Mouse (Mus musculus) kidney, postnatal 0 days (tissue): ENCODE results near the gene Map7. TPM values are rescaled to one million over a fixed set of nuclear protein-coding genes. Genes with fewer than 3 reads are reported as not detected.

Experiments used
- ATAC-seq: fragments of 200-750 bp; cut with Nextera tagmentation; replicated peaks from 2 replicates; pipeline ENCODE4 v1.8.0; 2017; ENCODE audit warnings: low read depth, moderate number of reproducible peaks, moderate TSS enrichment, moderate library complexity; ENCODE audit not compliant: low FRiP score
- DNase-seq: peaks from one replicate; pipeline ENCODE4 v3.0.0-alpha.2; 2016; ENCODE audit warnings: low spot score
- H3K27ac ChIP-seq: fragments of 300-500 bp; sonication (generic); 2 replicates; pipeline ENCODE4 v1.5.1; 2014; ENCODE audit warnings: mild to moderate bottlenecking
- H3K27me3 ChIP-seq: fragments of 300-500 bp; sonication (generic); 2 replicates; pipeline ENCODE4 v1.6.1; 2014; ENCODE audit warnings: low read length, mixed read lengths; ENCODE audit not compliant: insufficient read depth
- H3K36me3 ChIP-seq: fragments of 300-500 bp; sonication (generic); 2 replicates; pipeline ENCODE4 v1.6.1; 2014; ENCODE audit warnings: low read length, mixed read lengths; ENCODE audit not compliant: insufficient read depth
- H3K4me1 ChIP-seq: fragments of 300-500 bp; sonication (generic); replicated peaks from 2 replicates; pipeline ENCODE4 v1.6.1; 2014; ENCODE audit warnings: antibody characterized with exemption, low read length, mixed read lengths; ENCODE audit not compliant: insufficient read depth
- H3K4me2 ChIP-seq: fragments of 300-500 bp; sonication (generic); 2 replicates; pipeline ENCODE4 v1.6.1; 2014; ENCODE audit warnings: mild to moderate bottlenecking, low read length, moderate library complexity, mixed read lengths
- H3K4me3 ChIP-seq: fragments of 300-500 bp; sonication (generic); replicated peaks from 2 replicates; pipeline ENCODE4 v1.5.1; 2014; ENCODE audit warnings: low read depth, low read length
- H3K9ac ChIP-seq: fragments of 300-500 bp; sonication (generic); 2 replicates; pipeline ENCODE4 v1.6.1; 2014; ENCODE audit warnings: low read depth, low read length
- H3K9me3 ChIP-seq: fragments of 300-500 bp; sonication (generic); replicated peaks from 2 replicates; pipeline ENCODE4 v1.6.1; 2016; ENCODE audit warnings: low read length, inconsistent platforms, mixed read lengths
- CTCF ChIP-seq: IDR thresholded peaks from 2 replicates; pipeline ENCODE4 v1.5.1; 2016; ENCODE audit warnings: antibody characterized with exemption, low read depth, mild to moderate bottlenecking, moderate library complexity
- WGBS: fragments of 180-500 bp; shearing (Covaris S2); extraction: QIAGEN DNeasy Blood & Tissue Kit; methylation state at CpG from one replicate; pipeline ENCODE4 v1.1.7; 2014; 5-methylcytosine and 5-hydroxymethylcytosine counted together
- polyA plus RNA-seq: library from polyadenylated mRNA; unstranded; fragments of >200 nt; fragmentation: Nextera tagmentation; extraction: Ambion mirVana; gene quantifications from 2 replicates; pipeline ENCODE4 v1.2.1, GENCODE M21; 2015

Gene Map7
- polyA plus RNA-seq, 1 experiment from 2014 or later: 31.2 TPM

GRCm38 (mm10) chr10:20132933-20133652, 15.2 kb upstream of the Map7 start:
- Histone ChIP-seq H3K4me3 (no peak overlapping the region), H3K4me1 (no peaks in the 10 kb centered on the region), H3K9ac (no peak overlapping the region), H3K4me2 (no peak overlapping the region), H3K27me3 (no peaks in the 10 kb centered on the region), H3K36me3 (0 out of 2 replicates have a peak, but pooled peaks cover under 1% of the 10 kb centered on the region), H3K9me3 (no peaks in the 10 kb centered on the region), H3K27ac (no peak overlapping the region)
- TF ChIP-seq CTCF: no peak
- DNase-seq (peak; percentile 37), ATAC-seq (no peak)
- 38% methylated on average over 12 of the region's 12 CpGs for WGBS

- Histone ChIP-seq H3K4me1 (no peaks in the 10 kb centered on the region), H3K9me3 (no peaks in the 10 kb centered on the region), H3K36me3 (0 out of 2 replicates have a peak, but pooled peaks cover 3% of the 10 kb centered on the region), H3K27me3 (no peaks in the 10 kb centered on the region), H3K4me3 (no peak overlapping the region), H3K9ac (no peak overlapping the region), H3K4me2 (no peak overlapping the region), H3K27ac (no peak overlapping the region)
- DNase-seq: no peak
- WGBS: 55% methylated on average over 15 of the region's 15 CpGs
- ATAC-seq: 0 out of 2 replicates have a peak, but pooled peaks have one; percentile 13
- TF ChIP-seq CTCF: no peak
Observed at GRCm38 (mm10) chr10:20135350-20136058, 12.8 kb upstream of the Map7 start.

GRCm38 (mm10) chr10:20136505-20136904, 11.8 kb upstream of the Map7 start:
- 83% methylated on average over 1 of the region's 1 CpGs for WGBS
- DNase-seq (no peak), ATAC-seq (no peak)
- Histone ChIP-seq H3K36me3 (0 out of 2 replicates have a peak, but pooled peaks cover 3% of the 10 kb centered on the region), H3K27ac (no peak overlapping the region), H3K4me2 (no peak overlapping the region), H3K4me1 (no peaks in the 10 kb centered on the region), H3K9me3 (no peaks in the 10 kb centered on the region), H3K4me3 (no peak overlapping the region), H3K9ac (no peak overlapping the region), H3K27me3 (no peaks in the 10 kb centered on the region)
- TF ChIP-seq CTCF: no peak

- Histone ChIP-seq H3K36me3 (peaks cover 6% of the 10 kb centered on the region; the same call in 1 of the 2 replicates), H3K27ac (no peak overlapping the region), H3K4me3 (no peak overlapping the region), H3K9ac (no peak overlapping the region), H3K4me2 (0 out of 2 replicates have a peak overlapping the region, but pooled peaks have one; percentile 24), H3K9me3 (no peaks in the 10 kb centered on the region), H3K4me1 (no peaks in the 10 kb centered on the region), H3K27me3 (no peaks in the 10 kb centered on the region)
- no peak for ATAC-seq
- WGBS: 41% methylated on average over 17 of the region's 17 CpGs
- TF ChIP-seq CTCF: no peak
- peak; percentile 21 for DNase-seq
Observed at GRCm38 (mm10) chr10:20141376-20141775, 6.9 kb upstream of the Map7 start.

- H3K9ac ChIP-seq: peak overlapping the region; percentile 91
- no peaks in the 10 kb centered on the region for H3K27me3 ChIP-seq
- TF ChIP-seq CTCF: peak; percentile 24; the same call in 1 of the 2 replicates
- DNase-seq: peak; percentile 63
- H3K27ac ChIP-seq: peak overlapping the region; percentile 87
- no peaks in the 10 kb centered on the region for H3K4me1 ChIP-seq
- ATAC-seq: peak; percentile 91
- H3K9me3 ChIP-seq: no peaks in the 10 kb centered on the region
- 0% methylated on average over 25 of the region's 58 CpGs for WGBS
- H3K36me3 ChIP-seq: peaks cover under 1% of the 10 kb centered on the region; the same call in 1 of the 2 replicates
- H3K4me2 ChIP-seq: peak overlapping the region; percentile 86
- H3K4me3 ChIP-seq: peak overlapping the region; percentile 89
Observed at GRCm38 (mm10) chr10:20148773-20149120, 476 bp downstream of the Map7 start.

GRCm38 (mm10) chr10:20149121-20149834, 1.0 kb downstream of the Map7 start:
- no peak for TF ChIP-seq CTCF

More at GRCm38 (mm10) chr10:20149121-20149834, 1.0 kb downstream of the Map7 start:
- Histone ChIP-seq H3K27me3 (no peaks in the 10 kb centered on the region), H3K9ac (peak overlapping the region; percentile 91), H3K36me3 (no peaks in the 10 kb centered on the region), H3K9me3 (no peaks in the 10 kb centered on the region), H3K4me3 (peak overlapping the region; percentile 89), H3K4me1 (no peaks in the 10 kb centered on the region), H3K27ac (peak overlapping the region; percentile 87), H3K4me2 (peak overlapping the region; percentile 86)
- WGBS: 1% methylated on average over 63 of the region's 74 CpGs
- ATAC-seq: peak; percentile 68
- peak; percentile 49 for DNase-seq
